ENCODE assay signal across 12 mouse cellular contexts in genomic region chr3:26354483-26355030, GRCm38 (mm10). TPM values are rescaled to one million over a fixed set of nuclear protein-coding genes. Genes with fewer than 3 reads are reported as not detected.
DNase-seq lines count a peak whose midpoint lies in the region; ATAC-seq lines count a peak whose summit lies in the region.
"Had no signal": no experiment of that assay in that cellular context is flagged by ENCODE, and none has a peak within 500 bp of the region (broad histone marks: within the 10 kb centered on the region; RNA-seq: fewer than 3 reads in every experiment).

No protein-coding gene starts in this region.

- no peak for DNase-seq in frontal cortex, postnatal 25 days (ENCODE audit: low spot score in 2 of 2)
- peak; percentile 4 for DNase-seq in lung, postnatal 10 days
- DNase-seq in lung, postnatal 25 days (ENCODE audit: low spot score), result no peak
- DNase-seq in cerebellum, postnatal 14 days, result peak; percentile 44 to 45
- DNase-seq in right cerebral cortex, postnatal 10 days (ENCODE audit: low spot score in 2 of 2), result peak; percentile 43 to 47
- no peak for DNase-seq in heart, postnatal 25 days (ENCODE audit: low spot score)
- DNase-seq in adrenal gland, adult 18-20 months (ENCODE audit: low spot score in 2 of 2), result no peak
- DNase-seq: lung, adult 2 months had no signal

- peak; percentile 96 for ATAC-seq in frontal cortex, adult (ENCODE audit: low TSS enrichment)
- ATAC-seq: forebrain, embryonic 13.5 days had no signal

- intact Hi-C loops in heart, postnatal 25 days (cut with DNase I), result no loop called here

RNA-seq across cellular contexts. Expression of gene Nlgn1, which starts 22.3 kb away (rescaled TPM):
- total RNA-seq in heart, postnatal 25 days (2021), result not detected
- under 1 TPM; 0.51 to 0.53 TPM for total RNA-seq in adrenal gland, adult 18-20 months (2021)
- total RNA-seq: granulocyte monocyte progenitor cell, adult 5-6 weeks; monocyte, adult 5-6 weeks had no signal

Comparison
In these comparisons a context has a peak if more than half of its experiments do, and no peak if none do; other contexts are left out.
1. DNase-seq: peak in lung, postnatal 10 days (single experiment), cerebellum, postnatal 14 days (2 of 2) and right cerebral cortex, postnatal 10 days (2 of 2); none in frontal cortex, postnatal 25 days (0 of 2), lung, postnatal 25 days (single experiment), heart, postnatal 25 days (single experiment) and adrenal gland, adult 18-20 months (0 of 2).